ENCODE assay signal across 35 mouse cellular contexts in genomic region chr11:121160636-121161346, GRCm38 (mm10). TPM values are rescaled to one million over a fixed set of nuclear protein-coding genes. Genes with fewer than 3 reads are reported as not detected.
A peak's percentile ranks its signal among the peaks of the same experiment; 100 is the strongest.
DNase-seq lines count a peak whose midpoint lies in the region; ATAC-seq and TF ChIP-seq lines count a peak whose summit lies in the region.
"Had no signal": no experiment of that assay in that cellular context is flagged by ENCODE, and none has a peak within 500 bp of the region (broad histone marks: within the 10 kb centered on the region; RNA-seq: fewer than 3 reads in every experiment).

No protein-coding gene starts in this region.

- DNase-seq in cerebellum, postnatal 10 days = peak; percentile 71 to 79
- no peak for DNase-seq in cerebellum, postnatal 4 days (ENCODE audit: low spot score in 2 of 2)
- DNase-seq in kidney, postnatal 4 days = no peak
- peak; percentile 90 for DNase-seq in gastrocnemius, adult 2 months
- DNase-seq in limb, embryonic 10.5 days (ENCODE audit: low spot score) = no peak
- DNase-seq in urinary bladder, postnatal 4 days (ENCODE audit: low spot score in 2 of 2) = no peak
- DNase-seq in T-cell, adult 2 months (ENCODE audit: low spot score) = no peak
- DNase-seq: adrenal gland, adult 2 months; cerebellum, adult 18-20 months; heart, postnatal 4 days; kidney, postnatal 14 days; lung, embryonic 14.5 days; lung, postnatal 36 days; midbrain, embryonic 14.5 days; retina, postnatal 1 day; right cerebral cortex, postnatal 25 days had no signal

- H3K27me3 ChIP-seq in kidney, embryonic 15.5 days = peaks cover 29% of the 10 kb centered on the region
- H3K27me3 ChIP-seq in limb, embryonic 10.5 days (ENCODE audit: low read depth, poor library complexity, severe bottlenecking) = peaks cover 30% of the 10 kb centered on the region

- 77% methylated on average over 26 of the region's 26 CpGs for WGBS in kidney, embryonic 15.5 days
- WGBS in limb, embryonic 10.5 days = 94% methylated on average over 26 of the region's 26 CpGs

- H3K4me2 ChIP-seq in kidney, embryonic 15.5 days = no peak overlapping the region
- H3K4me2 ChIP-seq: embryonic facial prominence, embryonic 12.5 days; forebrain, embryonic 13.5 days; intestine, embryonic 15.5 days; limb, embryonic 15.5 days; lung, embryonic 14.5 days; neural tube, embryonic 13.5 days had no signal

- H3K4me1 ChIP-seq in kidney, embryonic 15.5 days = peaks cover 15% of the 10 kb centered on the region
- H3K4me1 ChIP-seq in limb, embryonic 10.5 days = peaks cover 25% of the 10 kb centered on the region

- ATAC-seq in kidney, embryonic 15.5 days (replicated peaks; ENCODE audit: low FRiP score) = 0 out of 2 replicates have a peak, but pooled peaks have one; percentile 36
- ATAC-seq: CD4-positive, CD25-positive, alpha-beta regulatory T cell, adult 4 months; forebrain, embryonic 13.5 days; hindbrain, embryonic 16.5 days; intestine, embryonic 15.5 days had no signal

- H3K9ac ChIP-seq in kidney, embryonic 15.5 days = no peak overlapping the region
- H3K9ac ChIP-seq: embryonic facial prominence, embryonic 12.5 days; forebrain, embryonic 13.5 days; intestine, embryonic 15.5 days; limb, embryonic 15.5 days; liver, embryonic 14.5 days; lung, embryonic 14.5 days; neural tube, embryonic 13.5 days had no signal

- H3K9me3 ChIP-seq in kidney, embryonic 15.5 days (replicated peaks) = no peaks in the 10 kb centered on the region
- H3K9me3 ChIP-seq in limb, embryonic 10.5 days (replicated peaks) = no peaks in the 10 kb centered on the region
- H3K9me3 ChIP-seq: embryonic facial prominence, embryonic 12.5 days; forebrain, embryonic 13.5 days; heart, embryonic 10.5 days; intestine, embryonic 15.5 days; limb, embryonic 15.5 days; neural tube, embryonic 13.5 days had no signal

- no peak for TF ChIP-seq CTCF in gastrocnemius, adult 2 months (IDR thresholded peaks at IDR 0.05)

- no peaks in the 10 kb centered on the region for H3K36me3 ChIP-seq in kidney, embryonic 15.5 days
- no peaks in the 10 kb centered on the region for H3K36me3 ChIP-seq in limb, embryonic 10.5 days
- H3K36me3 ChIP-seq: embryonic facial prominence, embryonic 12.5 days; heart, embryonic 10.5 days; intestine, embryonic 15.5 days; limb, embryonic 15.5 days; neural tube, embryonic 13.5 days had no signal

- no peak overlapping the region for H3K27ac ChIP-seq in kidney, embryonic 15.5 days
- peak overlapping the region; percentile 88 for H3K27ac ChIP-seq in gastrocnemius, adult 2 months
- H3K27ac ChIP-seq in limb, embryonic 10.5 days = 0 out of 2 replicates have a peak overlapping the region, but pooled peaks have one; percentile 26
- H3K27ac ChIP-seq: embryonic facial prominence, embryonic 12.5 days; forebrain, embryonic 13.5 days; heart, embryonic 10.5 days; intestine, embryonic 15.5 days; layer of hippocampus, adult 2 months; limb, embryonic 15.5 days; liver, embryonic 14.5 days; neural tube, embryonic 13.5 days had no signal

- intact Hi-C loops in gastrocnemius, adult 2 months (cut with DNase I) = no loop called here

- no peak overlapping the region for H3K4me3 ChIP-seq in kidney, embryonic 15.5 days (replicated peaks)
- H3K4me3 ChIP-seq in gastrocnemius, adult 2 months = peak overlapping the region; percentile 48
- H3K4me3 ChIP-seq in limb, embryonic 10.5 days = no peak overlapping the region
- H3K4me3 ChIP-seq: embryonic facial prominence, embryonic 12.5 days; erythroblast, embryonic 14.5 days; forebrain, embryonic 13.5 days; heart, embryonic 10.5 days; intestine, embryonic 15.5 days; layer of hippocampus, adult 2 months; limb, embryonic 15.5 days; neural tube, embryonic 13.5 days had no signal

RNA-seq across cellular contexts. Expression of gene Uts2r, which starts 0.7 kb away (rescaled TPM):
- polyA plus RNA-seq in kidney, embryonic 15.5 days (2015; fragmentation: Nextera tagmentation; extraction: Ambion mirVana) = 0.09 TPM in 1 of 2 replicates, not detected in the other
- 1 to 10 TPM; 1.4 to 3.1 TPM for total RNA-seq in gastrocnemius, adult 2 months (2021)
- polyA plus RNA-seq in limb, embryonic 10.5 days (2016; fragmentation: Nextera tagmentation; extraction: Ambion mirVana) = 0.11 TPM in 1 of 2 replicates, not detected in the other
- total RNA-seq: adrenal gland, adult 2 months; adrenal gland, postnatal 4 days; granulocyte monocyte progenitor cell, adult 5-6 weeks; left cerebral cortex, postnatal 25 days; megakaryocyte-erythroid progenitor cell, adult 5-6 weeks had no signal
- polyA plus RNA-seq: CD4-positive, CD25-positive, alpha-beta regulatory T cell, adult 4 months; intestine, embryonic 15.5 days; liver, embryonic 14.5 days; lung, embryonic 14.5 days; spleen, adult 2 months had no signal

RNA-seq across cellular contexts. Expression of gene Tex19.1, which starts 14.8 kb away (rescaled TPM):
- polyA plus RNA-seq in kidney, embryonic 15.5 days (2015; fragmentation: Nextera tagmentation; extraction: Ambion mirVana) = 0.09 TPM in 1 of 2 replicates, not detected in the other
- not detected for total RNA-seq in gastrocnemius, adult 2 months (2021)
- 0.09 TPM in 1 of 2 replicates, not detected in the other for polyA plus RNA-seq in limb, embryonic 10.5 days (2016; fragmentation: Nextera tagmentation; extraction: Ambion mirVana)
- total RNA-seq: adrenal gland, adult 2 months; adrenal gland, postnatal 4 days; granulocyte monocyte progenitor cell, adult 5-6 weeks; heart, postnatal 4 days; layer of hippocampus, adult 2 months; left cerebral cortex, postnatal 25 days; megakaryocyte-erythroid progenitor cell, adult 5-6 weeks had no signal
- polyA plus RNA-seq: embryonic facial prominence, embryonic 12.5 days; erythroblast, embryonic 14.5 days; forebrain, embryonic 13.5 days; heart, embryonic 16.5 days; hindbrain, embryonic 16.5 days; intestine, embryonic 15.5 days; limb, embryonic 15.5 days; lung, embryonic 14.5 days; midbrain, embryonic 14.5 days; neural tube, embryonic 13.5 days; spleen, adult 2 months had no signal

RNA-seq across cellular contexts. Expression of gene Tex19.2, which starts 42.3 kb away (rescaled TPM):
- polyA plus RNA-seq in kidney, embryonic 15.5 days (2015; fragmentation: Nextera tagmentation; extraction: Ambion mirVana) = not detected in 2 replicates
- total RNA-seq in gastrocnemius, adult 2 months (2021) = not detected
- not detected in 2 replicates for polyA plus RNA-seq in limb, embryonic 10.5 days (2016; fragmentation: Nextera tagmentation; extraction: Ambion mirVana)
- total RNA-seq: adrenal gland, adult 2 months; adrenal gland, postnatal 4 days; granulocyte monocyte progenitor cell, adult 5-6 weeks; heart, postnatal 4 days; layer of hippocampus, adult 2 months; left cerebral cortex, postnatal 25 days; megakaryocyte-erythroid progenitor cell, adult 5-6 weeks had no signal
- polyA plus RNA-seq: adrenal gland, adult 2 months; CD4-positive, CD25-positive, alpha-beta regulatory T cell, adult 4 months; erythroblast, embryonic 14.5 days; forebrain, embryonic 13.5 days; frontal cortex, adult 2 months; heart, embryonic 10.5 days; heart, embryonic 16.5 days; hindbrain, embryonic 16.5 days; intestine, embryonic 15.5 days; limb, embryonic 15.5 days; lung, embryonic 14.5 days; midbrain, embryonic 14.5 days; neural tube, embryonic 13.5 days; spleen, adult 2 months had no signal

RNA-seq across cellular contexts. Expression of gene Hexdc, which starts 43.4 kb away (rescaled TPM):
- polyA plus RNA-seq in kidney, embryonic 15.5 days (2015; fragmentation: Nextera tagmentation; extraction: Ambion mirVana) = 9.6 and 13.7 TPM in 2 replicates
- 1 to 10 TPM; 7.5 to 9.6 TPM for total RNA-seq in gastrocnemius, adult 2 months (2021)
- 5.7 and 9.0 TPM in 2 replicates for polyA plus RNA-seq in limb, embryonic 10.5 days (2016; fragmentation: Nextera tagmentation; extraction: Ambion mirVana)

RNA-seq across cellular contexts. Expression of gene Ogfod3, which starts 43.7 kb away (rescaled TPM):
- 31.7 and 32.0 TPM in 2 replicates for polyA plus RNA-seq in kidney, embryonic 15.5 days (2015; fragmentation: Nextera tagmentation; extraction: Ambion mirVana)
- 10 to 100 TPM; 11.4 to 14.1 TPM for total RNA-seq in gastrocnemius, adult 2 months (2021)
- 17.0 and 19.1 TPM in 2 replicates for polyA plus RNA-seq in limb, embryonic 10.5 days (2016; fragmentation: Nextera tagmentation; extraction: Ambion mirVana)

Comparison
In these comparisons a context has a peak if more than half of its experiments do, and no peak if none do; other contexts are left out.
1. DNase-seq: peak in cerebellum, postnatal 10 days (2 of 2) and gastrocnemius, adult 2 months (single experiment); none in cerebellum, postnatal 4 days (0 of 2), kidney, postnatal 4 days (0 of 2), limb, embryonic 10.5 days (single experiment), urinary bladder, postnatal 4 days (0 of 2) and T-cell, adult 2 months (single experiment).